Mouse (Mus musculus) MEL (cell line): ENCODE data around the gene Dnajc7. TPM values are rescaled to one million over a fixed set of nuclear protein-coding genes. Genes with fewer than 3 reads are reported as not detected.

Experiments used
- DNase-seq: peaks from one replicate; pipeline ENCODE4 v3.0.0; 2011; ENCODE audit warnings: low read depth, low spot score
- H3K27ac ChIP-seq: 2 replicates; pipeline ENCODE4 v1.5.1; 2012; ENCODE audit warnings: low read depth, mild to moderate bottlenecking, control low read depth, low read length, moderate library complexity; ENCODE audit not compliant: control insufficient read depth
- H3K27me3 ChIP-seq, 2 experiments: fragments of 150-350 bp in 1 of 2; sonication (generic) in 1 of 2; 2 replicates each; pipeline ENCODE4 v1.6.1; 2012; ENCODE audit warnings: low read length in 2 of 2, mild to moderate bottlenecking in 2 of 2, improper control_type of control experiment in 1 of 2, moderate library complexity in 1 of 2; ENCODE audit not compliant: insufficient read depth in 2 of 2, control insufficient read depth in 1 of 2
- H3K36me3 ChIP-seq, 2 experiments: 2 replicates each; pipeline ENCODE4 v1.6.1; 2012 to 2014; ENCODE audit warnings: low read length in 2 of 2, improper control_type of control experiment in 1 of 2, inconsistent platforms in 1 of 2, mild to moderate bottlenecking in 1 of 2; ENCODE audit not compliant: insufficient read depth in 2 of 2, control insufficient read depth in 1 of 2
- H3K4me1 ChIP-seq, 2 experiments: fragments of 150-350 bp in 1 of 2; sonication (generic) in 1 of 2; 2 replicates each; pipeline ENCODE4 v1.6.1; 2012; ENCODE audit warnings: low read length in 2 of 2, improper control_type of control experiment in 1 of 2, mild to moderate bottlenecking in 1 of 2; ENCODE audit not compliant: insufficient read depth in 2 of 2, control insufficient read depth in 1 of 2
- H3K4me3 ChIP-seq, 2 experiments: fragments of 150-350 bp in 1 of 2; sonication (generic) in 1 of 2; 2 replicates each; pipeline ENCODE4 v1.5.1; 2012; ENCODE audit warnings: low read depth in 2 of 2, low read length in 2 of 2, mild to moderate bottlenecking in 2 of 2, moderate library complexity in 2 of 2, control low read depth in 1 of 2, improper control_type of control experiment in 1 of 2; ENCODE audit not compliant: control insufficient read depth in 1 of 2, insufficient read depth in 1 of 2
- H3K79me2 ChIP-seq: 2 replicates; pipeline ENCODE4 v1.6.1; 2012; ENCODE audit warnings: mild to moderate bottlenecking, low read length, moderate library complexity; ENCODE audit not compliant: control insufficient read depth, poor library complexity, insufficient read depth
- H3K9ac ChIP-seq: 2 replicates; pipeline ENCODE4 v1.6.1; 2012; ENCODE audit warnings: low read depth, mild to moderate bottlenecking, control low read depth, low read length, moderate library complexity; ENCODE audit not compliant: control insufficient read depth, poor library complexity, severe bottlenecking
- H3K9me3 ChIP-seq: fragments of 150-350 bp; sonication (generic); replicated peaks from 2 replicates; pipeline ENCODE4 v1.6.1; 2012; ENCODE audit warnings: mild to moderate bottlenecking, low read length, improper control_type of control experiment, moderate library complexity; ENCODE audit not compliant: insufficient read depth
- BHLHE40 ChIP-seq: IDR thresholded peaks from 2 replicates; pipeline ENCODE4 v1.6.1; 2012; ENCODE audit warnings: low read depth, mild to moderate bottlenecking, inconsistent platforms, low read length, improper control_type of control experiment, borderline replicate concordance
- E2F4 ChIP-seq: IDR thresholded peaks from 2 replicates; pipeline ENCODE4 v1.6.1; 2011; ENCODE audit warnings: low read depth, low read length, improper control_type of control experiment, borderline replicate concordance
- ELF1 ChIP-seq: IDR thresholded peaks from 2 replicates; pipeline ENCODE4 v1.6.1; 2014; ENCODE audit warnings: low read depth, mild to moderate bottlenecking, inconsistent platforms, low read length, improper control_type of control experiment, moderate library complexity
- EP300 ChIP-seq, 2 experiments: IDR thresholded peaks; 2 replicates each; pipeline ENCODE4 v1.6.1; 2011; ENCODE audit warnings: improper control_type of control experiment in 2 of 2, low read length in 2 of 2, low read depth in 1 of 2, mild to moderate bottlenecking in 1 of 2
- ETS1 ChIP-seq: IDR thresholded peaks from 2 replicates; pipeline ENCODE4 v1.6.1; 2012; ENCODE audit warnings: low read depth, mild to moderate bottlenecking, inconsistent platforms, low read length, improper control_type of control experiment, moderate library complexity
- GABPA ChIP-seq: IDR thresholded peaks from 2 replicates; pipeline ENCODE4 v1.6.1; 2012; ENCODE audit warnings: low read depth, mild to moderate bottlenecking, inconsistent platforms, low read length, improper control_type of control experiment, moderate library complexity
- JUND ChIP-seq: IDR thresholded peaks from 2 replicates; pipeline ENCODE4 v1.6.1; 2011; ENCODE audit warnings: low read depth, mild to moderate bottlenecking, improper control_type of control experiment, low read length
- KAT2A ChIP-seq: conservative IDR thresholded peaks from 2 replicates; pipeline ENCODE4 v1.6.1; 2012; ENCODE audit warnings: low read depth, low read length, improper control_type of control experiment, inconsistent platforms
- MAX ChIP-seq: IDR thresholded peaks from 2 replicates; pipeline ENCODE4 v1.6.1; 2011; ENCODE audit warnings: low read length, improper control_type of control experiment
- MAZ ChIP-seq: IDR thresholded peaks from 2 replicates; pipeline ENCODE4 v1.6.1; 2012; ENCODE audit warnings: low read depth, mild to moderate bottlenecking, inconsistent platforms, low read length, improper control_type of control experiment
- MEF2A ChIP-seq: IDR thresholded peaks from 2 replicates; pipeline ENCODE4 v1.6.1; 2014; ENCODE audit warnings: low read depth, mild to moderate bottlenecking, inconsistent platforms, low read length, improper control_type of control experiment; ENCODE audit not compliant: poor library complexity, insufficient replicate concordance, severe bottlenecking; ENCODE audit errors: extremely low read depth
- MXI1 ChIP-seq: IDR thresholded peaks from 2 replicates; pipeline ENCODE4 v1.6.1; 2011; ENCODE audit warnings: mild to moderate bottlenecking, low read depth, low read length, improper control_type of control experiment
- MYB ChIP-seq: IDR thresholded peaks from 2 replicates; pipeline ENCODE4 v1.6.1; 2011; ENCODE audit warnings: mild to moderate bottlenecking, low read depth, low read length, improper control_type of control experiment
- MYC ChIP-seq: IDR thresholded peaks from 2 replicates; pipeline ENCODE4 v1.6.1; 2011; ENCODE audit warnings: low read depth, mild to moderate bottlenecking, low read length, improper control_type of control experiment, moderate library complexity
- NELFE ChIP-seq: IDR thresholded peaks from 2 replicates; pipeline ENCODE4 v1.6.1; 2011; ENCODE audit warnings: low read depth, low read length, improper control_type of control experiment
- NRF1 ChIP-seq: IDR thresholded peaks from 2 replicates; pipeline ENCODE4 v1.6.1; 2014; ENCODE audit warnings: low read depth, mild to moderate bottlenecking, inconsistent platforms, low read length, improper control_type of control experiment, moderate library complexity; ENCODE audit not compliant: poor library complexity, insufficient read depth, severe bottlenecking
- POLR2A ChIP-seq, 2 experiments: IDR thresholded peaks; 2 replicates each; pipeline ENCODE4 v1.6.1; 2011 to 2012; ENCODE audit warnings: low read length in 2 of 2, mild to moderate bottlenecking in 2 of 2, control low read depth in 1 of 2, improper control_type of control experiment in 1 of 2, low read depth in 1 of 2, moderate library complexity in 1 of 2; ENCODE audit not compliant: control insufficient read depth in 1 of 2, insufficient read depth in 1 of 2, poor library complexity in 1 of 2
- POLR2AphosphoS2 ChIP-seq: IDR thresholded peaks from 2 replicates; pipeline ENCODE4 v1.6.1; 2011; ENCODE audit warnings: low read length, improper control_type of control experiment
- POLR2AphosphoS5 ChIP-seq: IDR thresholded peaks from 2 replicates; pipeline ENCODE4 v1.6.1; 2012; ENCODE audit warnings: low read depth, borderline replicate concordance, mild to moderate bottlenecking, inconsistent platforms, low read length, moderate library complexity, mixed read lengths
- RAD21 ChIP-seq: IDR thresholded peaks from 2 replicates; pipeline ENCODE4 v1.6.1; 2011; ENCODE audit warnings: mild to moderate bottlenecking, low read depth, low read length, improper control_type of control experiment
- SIN3A ChIP-seq: IDR thresholded peaks from 2 replicates; pipeline ENCODE4 v1.6.1; 2012; ENCODE audit warnings: low read length, improper control_type of control experiment, inconsistent platforms
- SMC3 ChIP-seq: IDR thresholded peaks from 2 replicates; pipeline ENCODE4 v1.6.1; 2011; ENCODE audit warnings: low read depth, low read length, improper control_type of control experiment
- TAL1 ChIP-seq: IDR thresholded peaks from 2 replicates; pipeline ENCODE4 v1.6.1; 2012; ENCODE audit warnings: mild to moderate bottlenecking, inconsistent platforms, low read length, moderate library complexity, mixed read lengths
- TBP ChIP-seq: IDR thresholded peaks from 2 replicates; pipeline ENCODE4 v1.8.0; 2011; ENCODE audit warnings: low read depth, low read length, improper control_type of control experiment
- USF2 ChIP-seq, 2 experiments: IDR thresholded peaks; 2 replicates each; pipeline ENCODE4 v1.6.1; 2011 to 2012; ENCODE audit warnings: improper control_type of control experiment in 2 of 2, low read length in 2 of 2, borderline replicate concordance in 1 of 2, inconsistent platforms in 1 of 2, low read depth in 1 of 2, mild to moderate bottlenecking in 1 of 2; ENCODE audit not compliant: insufficient read depth in 1 of 2
- ZKSCAN1 ChIP-seq: IDR thresholded peaks from 2 replicates; pipeline ENCODE4 v1.6.1; 2012; ENCODE audit warnings: low read depth, mild to moderate bottlenecking, inconsistent platforms, low read length, improper control_type of control experiment, moderate library complexity
- ZMIZ1 ChIP-seq: IDR thresholded peaks from 2 replicates; pipeline ENCODE4 v1.6.1; 2012; ENCODE audit warnings: low read depth, mild to moderate bottlenecking, inconsistent platforms, low read length, improper control_type of control experiment, moderate library complexity
- polyA plus RNA-seq, 2 experiments: library from polyadenylated mRNA; stranded (reverse) in 1 of 2; unstranded in 1 of 2; fragments of >175 nt in 1 of 2; fragments of >200 nt in 1 of 2; gene quantifications; 2 replicates each; pipeline versions ENCODE4 v1.2.1 to v1.2.4; 2012; ENCODE audit warnings: low replicate concordance in 2 of 2, low read depth in 1 of 2; ENCODE audit not compliant: insufficient read length in 2 of 2, insufficient read depth in 1 of 2, missing spikeins in 1 of 2
- total RNA-seq: library from RNA; depleted of rRNA; stranded (reverse); fragments of 300-350 nt; gene quantifications from 2 replicates; pipeline ENCODE4 v1.2.3, GENCODE M21; 2012

Gene Dnajc7
- total and polyA plus RNA-seq, 3 experiments: 230 to 452 (median 346) TPM

GRCm38 (mm10) chr11:100616332-100616731 is 3.6 kb downstream of the Dnajc7 start:
- no peak for TF ChIP-seq POLR2A (IDR thresholded peaks at IDR 0.05; ENCODE audit: control insufficient read depth in 1 of 2, insufficient read depth in 1 of 2, low read depth in 1 of 2, low read length in 2 of 2, poor library complexity in 1 of 2)
- TF ChIP-seq MEF2A: no peak
- TF ChIP-seq POLR2AphosphoS2: no peak
- no peak for TF ChIP-seq MYB
- TF ChIP-seq NELFE: no peak
- TF ChIP-seq ZMIZ1: no peak
- TF ChIP-seq MAX: no peak
- no peak for TF ChIP-seq POLR2AphosphoS5
- no peak for TF ChIP-seq SMC3
- no peak for TF ChIP-seq E2F4
- TF ChIP-seq BHLHE40: no peak
- TF ChIP-seq RAD21: no peak
- no peak for TF ChIP-seq NRF1
- no peak for TF ChIP-seq USF2 (IDR thresholded peaks at IDR 0.05; ENCODE audit: borderline replicate concordance in 1 of 2, insufficient read depth in 1 of 2, low read depth in 1 of 2, low read length in 2 of 2)
- TF ChIP-seq, all 39 proteins: peak for 0
- H3K9me3 ChIP-seq: no peaks in the 10 kb centered on the region
- H3K4me3 ChIP-seq: no peak overlapping the region
- H3K79me2 ChIP-seq: peaks cover 75% of the 10 kb centered on the region
- no peak for DNase-seq
- peaks cover 8 to 23% of the 10 kb centered on the region in 2 experiments for H3K36me3 ChIP-seq
- H3K4me1 ChIP-seq: peaks cover 5 to 16% of the 10 kb centered on the region in 2 experiments
- H3K27me3 ChIP-seq: no peaks in the 10 kb centered on the region
- H3K9ac ChIP-seq: no peak overlapping the region
- no peak overlapping the region for H3K27ac ChIP-seq

- Histone ChIP-seq H3K27ac (no peak overlapping the region), H3K4me1 (peaks cover 5 to 12% of the 10 kb centered on the region in 2 experiments), H3K4me3 (no peak overlapping the region), H3K27me3 (no peaks in the 10 kb centered on the region), H3K79me2 (peaks cover 83% of the 10 kb centered on the region), H3K9ac (no peak overlapping the region), H3K36me3 (peaks cover 16 to 20% of the 10 kb centered on the region in 2 experiments), H3K9me3 (no peaks in the 10 kb centered on the region)
- TF ChIP-seq MYB: no peak
- TF ChIP-seq TAL1: no peak
- TF ChIP-seq EP300 (IDR thresholded peaks at IDR 0.05; ENCODE audit: low read depth in 1 of 2, low read length in 2 of 2): no peak
- TF ChIP-seq MAZ: no peak
- no peak for TF ChIP-seq POLR2A (IDR thresholded peaks at IDR 0.05; ENCODE audit: control insufficient read depth in 1 of 2, insufficient read depth in 1 of 2, low read depth in 1 of 2, low read length in 2 of 2, poor library complexity in 1 of 2)
- TF ChIP-seq MYC: no peak
- no peak for TF ChIP-seq MXI1
- no peak for TF ChIP-seq GABPA
- TF ChIP-seq RAD21: no peak
- no peak for TF ChIP-seq SIN3A
- TF ChIP-seq KAT2A: no peak
- TF ChIP-seq ZKSCAN1: no peak
- TF ChIP-seq ETS1: no peak
- no peak for TF ChIP-seq ELF1
- no peak for TF ChIP-seq TBP
- no peak for TF ChIP-seq JUND
- DNase-seq: no peak
Measured at GRCm38 (mm10) chr11:100613241-100613640, 6.7 kb downstream of the Dnajc7 start.
